Mouse (Mus musculus): ENCODE measurements around the gene Vamp1. TPM values are rescaled to one million over a fixed set of nuclear protein-coding genes. Genes with fewer than 3 reads are reported as not detected.
"Not testable (repeated sequence)": the region's sequence is repeated elsewhere in the genome, so short reads cannot be mapped to it uniquely, and the experiment has no call there.

The Vamp1 gene
- total and polyA plus RNA-seq, 3 experiments = 1.5 to 5.5 TPM; not detected in 1

GRCm38 (mm10) chr6:125266600-125266999 lies 51.2 kb downstream of the Vamp1 start:
- H3K27ac ChIP-seq (ENCODE audit: control insufficient read depth, low read depth, low read length); DNase-seq (ENCODE audit: low read depth, low spot score); H3K4me3 ChIP-seq (ENCODE audit: control insufficient read depth in 1 of 2, insufficient read depth in 1 of 2, low read depth in 2 of 2, low read length in 2 of 2); H3K9ac ChIP-seq (ENCODE audit: control insufficient read depth, low read depth, low read length, poor library complexity, severe bottlenecking); H3K79me2 ChIP-seq (ENCODE audit: control insufficient read depth, insufficient read depth, low read length, poor library complexity); H3K9me3 ChIP-seq (replicated peaks; ENCODE audit: insufficient read depth, low read length); H3K27me3 ChIP-seq (ENCODE audit: control insufficient read depth in 1 of 2, insufficient read depth in 2 of 2, low read length in 2 of 2): not testable (repeated sequence)
- peaks cover 0 to 10% of the 10 kb centered on the region in 2 experiments; a peak in 3 of 4 replicates for H3K4me1 ChIP-seq (ENCODE audit: control insufficient read depth in 1 of 2, insufficient read depth in 2 of 2, low read length in 2 of 2)
- peak in 1 of 3 experiments; percentile 13; a peak in 1 of 6 replicates for TF ChIP-seq CTCF (IDR thresholded peaks at IDR 0.05 in 2 of 3, conservative IDR thresholded peaks at IDR 0.05 in 1 of 3; ENCODE audit: control insufficient read depth in 1 of 3, insufficient read depth in 1 of 3, low read depth in 2 of 3, low read length in 3 of 3, poor library complexity in 1 of 3, severe bottlenecking in 1 of 3)
- peaks cover 0 to 13% of the 10 kb centered on the region in 2 experiments; a peak in 2 of 4 replicates for H3K36me3 ChIP-seq (ENCODE audit: control insufficient read depth in 1 of 2, insufficient read depth in 2 of 2, low read length in 2 of 2)

- Histone ChIP-seq H3K27ac (ENCODE audit: control insufficient read depth, low read depth, low read length) (no peak overlapping the region), H3K27me3 (ENCODE audit: control insufficient read depth in 1 of 2, insufficient read depth in 2 of 2, low read length in 2 of 2) (peaks cover 2 to 7% of the 10 kb centered on the region in 2 experiments), H3K4me1 (ENCODE audit: control insufficient read depth in 1 of 2, insufficient read depth in 2 of 2, low read length in 2 of 2) (peaks cover 0 to 10% of the 10 kb centered on the region in 2 experiments; a peak in 3 of 4 replicates), H3K36me3 (ENCODE audit: control insufficient read depth in 1 of 2, insufficient read depth in 2 of 2, low read length in 2 of 2) (peaks cover 0 to 15% of the 10 kb centered on the region in 2 experiments; a peak in 2 of 4 replicates), H3K79me2 (ENCODE audit: control insufficient read depth, insufficient read depth, low read length, poor library complexity) (no peaks in the 10 kb centered on the region), H3K4me3 (ENCODE audit: control insufficient read depth in 1 of 2, insufficient read depth in 1 of 2, low read depth in 2 of 2, low read length in 2 of 2) (no peak overlapping the region), H3K9me3 (replicated peaks; ENCODE audit: insufficient read depth, low read length) (no peaks in the 10 kb centered on the region), H3K9ac (ENCODE audit: control insufficient read depth, low read depth, low read length, poor library complexity, severe bottlenecking) (no peak overlapping the region)
- no peak for TF ChIP-seq USF2 (IDR thresholded peaks at IDR 0.05; ENCODE audit: borderline replicate concordance in 1 of 2, insufficient read depth in 1 of 2, low read depth in 1 of 2, low read length in 2 of 2)
- TF ChIP-seq ZNF384 (IDR thresholded peaks at IDR 0.05; ENCODE audit: low read depth, low read length) = no peak
- no peak for TF ChIP-seq NELFE (IDR thresholded peaks at IDR 0.05; ENCODE audit: low read depth, low read length)
- TF ChIP-seq MYB (IDR thresholded peaks at IDR 0.05; ENCODE audit: low read depth, low read length) = no peak
- no peak for DNase-seq (ENCODE audit: low read depth, low spot score)
Measured at GRCm38 (mm10) chr6:125267469-125267868, 52.1 kb downstream of the Vamp1 start.

GRCm38 (mm10) chr6:125268799-125269198 lies 53.4 kb downstream of the Vamp1 start:
- H3K9ac ChIP-seq (ENCODE audit: control insufficient read depth, low read depth, low read length, poor library complexity, severe bottlenecking) = no peak overlapping the region
- H3K79me2 ChIP-seq (ENCODE audit: control insufficient read depth, insufficient read depth, low read length, poor library complexity) = no peaks in the 10 kb centered on the region
- no peak overlapping the region for H3K4me3 ChIP-seq (ENCODE audit: control insufficient read depth in 1 of 2, insufficient read depth in 1 of 2, low read depth in 2 of 2, low read length in 2 of 2)
- no peak for TF ChIP-seq BHLHE40 (IDR thresholded peaks at IDR 0.05; ENCODE audit: borderline replicate concordance, low read depth, low read length)
- no peak for TF ChIP-seq TAL1 (IDR thresholded peaks at IDR 0.05; ENCODE audit: low read length)
- H3K36me3 ChIP-seq (ENCODE audit: control insufficient read depth in 1 of 2, insufficient read depth in 2 of 2, low read length in 2 of 2) = peaks cover 0 to 15% of the 10 kb centered on the region in 2 experiments; a peak in 2 of 4 replicates
- H3K27me3 ChIP-seq (ENCODE audit: control insufficient read depth in 1 of 2, insufficient read depth in 2 of 2, low read length in 2 of 2) = peaks cover 0 to 6% of the 10 kb centered on the region in 2 experiments
- H3K27ac ChIP-seq (ENCODE audit: control insufficient read depth, low read depth, low read length) = no peak overlapping the region
- H3K9me3 ChIP-seq (replicated peaks; ENCODE audit: insufficient read depth, low read length) = no peaks in the 10 kb centered on the region
- peaks cover 0 to 10% of the 10 kb centered on the region in 2 experiments; a peak in 3 of 4 replicates for H3K4me1 ChIP-seq (ENCODE audit: control insufficient read depth in 1 of 2, insufficient read depth in 2 of 2, low read length in 2 of 2)
- DNase-seq (ENCODE audit: low read depth, low spot score) = no peak
